Mouse (Mus musculus) limb, embryonic 14.5 days (tissue): Measurements from ENCODE around the gene Nbea. TPM values are rescaled to one million over a fixed set of nuclear protein-coding genes. Genes with fewer than 3 reads are reported as not detected.
"Not testable (repeated sequence)": the region's sequence is repeated elsewhere in the genome, so short reads cannot be mapped to it uniquely, and the experiment has no call there.

Experiments used
- ATAC-seq: fragments of 200-750 bp; cut with Nextera tagmentation; 2 replicates; pipeline ENCODE4 v1.8.0; 2017; ENCODE audit warnings: low read depth, moderate number of reproducible peaks, moderate TSS enrichment; ENCODE audit not compliant: low FRiP score
- DNase-seq: peaks from one replicate; pipeline ENCODE4 v3.0.0-alpha.2; 2015; ENCODE audit warnings: low spot score
- H3K27ac ChIP-seq: fragments of 300-500 bp; sonication (generic); replicated peaks from 2 replicates; pipeline ENCODE4 v1.5.1; 2014; ENCODE audit warnings: low read depth, mild to moderate bottlenecking, low read length, moderate library complexity, mixed read lengths
- H3K27me3 ChIP-seq: fragments of 300-500 bp; sonication (generic); 2 replicates; pipeline ENCODE4 v1.6.1; 2014; ENCODE audit warnings: low read length, mixed read lengths; ENCODE audit not compliant: control insufficient read depth, insufficient read depth
- H3K36me3 ChIP-seq: fragments of 300-500 bp; sonication (generic); 2 replicates; pipeline ENCODE4 v1.6.1; 2014; ENCODE audit warnings: mild to moderate bottlenecking, low read length, moderate library complexity, mixed read lengths; ENCODE audit not compliant: control insufficient read depth, insufficient read depth
- H3K4me1 ChIP-seq: fragments of 300-500 bp; sonication (generic); 2 replicates; pipeline ENCODE4 v1.6.1; 2014; ENCODE audit warnings: antibody characterized with exemption, low read length, mixed read lengths; ENCODE audit not compliant: control insufficient read depth, insufficient read depth
- H3K4me2 ChIP-seq: fragments of 300-500 bp; sonication (generic); replicated peaks from 2 replicates; pipeline ENCODE4 v1.6.1; 2014; ENCODE audit warnings: low read depth, mild to moderate bottlenecking, low read length, moderate library complexity; ENCODE audit not compliant: severe bottlenecking
- H3K4me3 ChIP-seq: fragments of 300-500 bp; sonication (generic); replicated peaks from 2 replicates; pipeline ENCODE4 v1.5.1; 2014; ENCODE audit warnings: low read length
- H3K9ac ChIP-seq: fragments of 300-500 bp; sonication (generic); 2 replicates; pipeline ENCODE4 v1.6.1; 2014; ENCODE audit warnings: mild to moderate bottlenecking, low read depth, low read length, moderate library complexity; ENCODE audit not compliant: severe bottlenecking
- H3K9me3 ChIP-seq: fragments of 300-500 bp; sonication (generic); 2 replicates; pipeline ENCODE4 v1.6.1; 2016; ENCODE audit warnings: low read length; ENCODE audit not compliant: control insufficient read depth
- POLR2A ChIP-seq: fragments of 200-500 bp; IDR thresholded peaks from 2 replicates; pipeline ENCODE4 v1.8.0; 2012; ENCODE audit warnings: inconsistent platforms, mild to moderate bottlenecking, moderate library complexity, borderline replicate concordance; ENCODE audit not compliant: insufficient read depth, insufficient read length; ENCODE audit errors: extremely low read depth
- WGBS: fragments of 180-500 bp; shearing (Covaris S2); extraction: QIAGEN DNeasy Blood & Tissue Kit; methylation state at CpG from one replicate; pipeline ENCODE4 v1.1.7; 2014; 5-methylcytosine and 5-hydroxymethylcytosine counted together
- polyA plus RNA-seq, 2 experiments: library from polyadenylated mRNA; depleted of rRNA in 1 of 2; stranded (reverse) in 1 of 2; unstranded in 1 of 2; fragments of >200 nt; fragmentation: Nextera tagmentation in 1 of 2; extraction: Ambion mirVana in 1 of 2; gene quantifications; 2 replicates each; pipeline versions ENCODE4 v1.2.1 to v1.2.3; 2012 to 2014

Gene Nbea
- polyA plus RNA-seq, 2 experiments, result 20.6 to 34.1 TPM

- H3K27ac ChIP-seq, result no peak overlapping the region
- no peak for DNase-seq
- H3K9ac ChIP-seq, result no peak overlapping the region
- H3K27me3 ChIP-seq, result no peaks in the 10 kb centered on the region
- H3K9me3 ChIP-seq, result no peaks in the 10 kb centered on the region
- no peak for TF ChIP-seq POLR2A
- no peak overlapping the region for H3K4me3 ChIP-seq
- ATAC-seq, result no peak
- H3K36me3 ChIP-seq, result peaks cover 23% of the 10 kb centered on the region
- no peaks in the 10 kb centered on the region for H3K4me1 ChIP-seq
- no peak overlapping the region for H3K4me2 ChIP-seq
- WGBS, result 89% methylated on average over 2 of the region's 2 CpGs
These were observed 205.1 kb downstream of the Nbea start for GRCm38 (mm10) chr3:55978361-55978760.

GRCm38 (mm10) chr3:55976986-55977385 lies 206.5 kb downstream of the Nbea start:
- not testable (repeated sequence) for H3K4me1 ChIP-seq, H3K9me3 ChIP-seq, H3K27ac ChIP-seq, H3K4me3 ChIP-seq, ATAC-seq, H3K27me3 ChIP-seq, DNase-seq, H3K4me2 ChIP-seq, H3K9ac ChIP-seq
- H3K36me3 ChIP-seq, result peaks cover 12% of the 10 kb centered on the region
- 99% methylated on average over 14 of the region's 14 CpGs for WGBS

GRCm38 (mm10) chr3:55965723-55966156 lies 217.8 kb downstream of the Nbea start:
- ATAC-seq (no peak), DNase-seq (no peak)
- 67% methylated on average over 10 of the region's 10 CpGs for WGBS
- H3K9ac ChIP-seq, result no peak overlapping the region
- H3K27ac ChIP-seq, result no peak overlapping the region; the same call in 1 of the 2 replicates
- no peaks in the 10 kb centered on the region for H3K9me3 ChIP-seq
- no peak for TF ChIP-seq POLR2A
- H3K4me3 ChIP-seq, result no peak overlapping the region
- no peaks in the 10 kb centered on the region for H3K27me3 ChIP-seq
- H3K36me3 ChIP-seq, result peaks cover 15% of the 10 kb centered on the region
- no peaks in the 10 kb centered on the region for H3K4me1 ChIP-seq
- H3K4me2 ChIP-seq, result no peak overlapping the region

- Histone ChIP-seq H3K36me3 (peaks cover 11% of the 10 kb centered on the region), H3K4me1 (no peaks in the 10 kb centered on the region), H3K27me3 (no peaks in the 10 kb centered on the region), H3K4me2 (no peak overlapping the region), H3K27ac (no peak overlapping the region), H3K4me3 (no peak overlapping the region), H3K9me3 (no peaks in the 10 kb centered on the region), H3K9ac (no peak overlapping the region)
- TF ChIP-seq POLR2A, result no peak
- DNase-seq (no peak), ATAC-seq (no peak)
- 87% methylated on average over 8 of the region's 8 CpGs for WGBS
These were observed 220.5 kb downstream of the Nbea start for GRCm38 (mm10) chr3:55963032-55963431.

- no peak for TF ChIP-seq POLR2A
- no peak overlapping the region for H3K9ac ChIP-seq
- H3K36me3 ChIP-seq, result peaks cover 7% of the 10 kb centered on the region; the same call in 1 of the 2 replicates
- H3K27ac ChIP-seq, result no peak overlapping the region
- no peaks in the 10 kb centered on the region for H3K4me1 ChIP-seq
- WGBS, result 77% methylated on average over 5 of the region's 5 CpGs
- no peaks in the 10 kb centered on the region for H3K9me3 ChIP-seq
- no peak overlapping the region for H3K4me2 ChIP-seq
- H3K27me3 ChIP-seq, result no peaks in the 10 kb centered on the region
- DNase-seq, result no peak
- ATAC-seq, result no peak
- no peak overlapping the region for H3K4me3 ChIP-seq
These were observed 233.5 kb downstream of the Nbea start for GRCm38 (mm10) chr3:55949994-55950393.

GRCm38 (mm10) chr3:55949148-55949547 lies 234.4 kb downstream of the Nbea start:
- no peak overlapping the region for H3K4me3 ChIP-seq
- no peaks in the 10 kb centered on the region for H3K4me1 ChIP-seq
- H3K36me3 ChIP-seq, result peaks cover 7% of the 10 kb centered on the region; the same call in 1 of the 2 replicates
- H3K9ac ChIP-seq, result no peak overlapping the region
- no peak overlapping the region for H3K27ac ChIP-seq
- DNase-seq (no peak), ATAC-seq (no peak)
- no peaks in the 10 kb centered on the region for H3K9me3 ChIP-seq
- no peak overlapping the region for H3K4me2 ChIP-seq
- TF ChIP-seq POLR2A, result no peak
- 87% methylated on average over 2 of the region's 2 CpGs for WGBS
- H3K27me3 ChIP-seq, result no peaks in the 10 kb centered on the region
